Mouse (Mus musculus): ENCODE measurements around the gene Epha7.

GRCm38 (mm10) chr4:28999287-28999595 lies 186.3 kb downstream of the Epha7 start:
- TF ChIP-seq CTCF (conservative IDR thresholded peaks at IDR 0.05; ENCODE audit: low read length), result no peak
- no peak for TF ChIP-seq POU5F1 (IDR thresholded peaks at IDR 0.05; ENCODE audit: borderline replicate concordance, low read length)
